Mouse (Mus musculus): ENCODE results near the gene Glis1. TPM values are rescaled to one million over a fixed set of nuclear protein-coding genes. Genes with fewer than 3 reads are reported as not detected.

Glis1 gene
- polyA plus RNA-seq, 1 experiment: 0.90 TPM

DNA sequence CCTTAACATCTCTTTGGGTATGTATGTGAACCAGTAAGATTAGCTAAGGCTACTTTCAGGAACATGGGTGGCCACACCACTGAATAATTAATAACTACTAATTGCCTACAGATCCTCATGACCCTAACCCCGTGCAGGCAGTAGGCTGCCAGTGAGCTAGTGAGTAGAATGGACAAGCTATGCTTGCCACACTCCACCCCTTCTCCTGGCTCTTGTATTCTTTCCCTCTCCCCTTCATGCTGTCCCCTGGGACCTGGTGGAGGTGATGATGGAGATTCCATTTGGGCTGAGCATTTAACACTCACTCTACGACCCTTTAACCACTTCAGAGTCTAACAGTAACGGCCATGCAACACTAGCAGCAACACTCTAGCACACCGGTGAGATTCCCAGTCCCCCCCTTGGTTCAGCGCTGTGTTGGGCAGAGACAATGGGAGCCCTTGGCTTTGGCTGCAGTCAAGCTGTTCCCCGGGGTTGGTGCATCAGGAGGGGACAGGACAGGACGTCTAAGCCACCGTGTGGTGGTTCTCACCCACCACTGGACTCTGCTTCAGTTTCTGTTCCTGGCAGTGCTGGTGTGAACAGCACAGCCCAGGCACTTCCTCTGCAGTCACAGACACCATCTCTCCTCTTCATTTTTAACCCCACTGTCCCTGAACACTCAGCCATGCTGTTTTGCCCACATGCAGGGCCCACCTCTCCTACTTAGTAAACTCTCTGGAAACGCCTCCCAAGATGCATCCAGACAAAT lies 246.9 kb downstream of the Glis1 start:
- TF ChIP-seq CTCF (IDR thresholded peaks at IDR 0.05; ENCODE audit: extremely low read depth, insufficient read depth, low read length) (no peak), POLR2A (IDR thresholded peaks at IDR 0.05; ENCODE audit: extremely low read depth, insufficient read depth, low read length) (no peak)
- Histone ChIP-seq H3K4me3 (ENCODE audit: insufficient read depth, low read length) (no peak overlapping the region), H3K4me1 (ENCODE audit: control insufficient read depth, insufficient read depth, low read length) (no peaks in the 10 kb centered on the region), H3K27ac (ENCODE audit: insufficient read depth, low read length) (no peak overlapping the region)

DNA sequence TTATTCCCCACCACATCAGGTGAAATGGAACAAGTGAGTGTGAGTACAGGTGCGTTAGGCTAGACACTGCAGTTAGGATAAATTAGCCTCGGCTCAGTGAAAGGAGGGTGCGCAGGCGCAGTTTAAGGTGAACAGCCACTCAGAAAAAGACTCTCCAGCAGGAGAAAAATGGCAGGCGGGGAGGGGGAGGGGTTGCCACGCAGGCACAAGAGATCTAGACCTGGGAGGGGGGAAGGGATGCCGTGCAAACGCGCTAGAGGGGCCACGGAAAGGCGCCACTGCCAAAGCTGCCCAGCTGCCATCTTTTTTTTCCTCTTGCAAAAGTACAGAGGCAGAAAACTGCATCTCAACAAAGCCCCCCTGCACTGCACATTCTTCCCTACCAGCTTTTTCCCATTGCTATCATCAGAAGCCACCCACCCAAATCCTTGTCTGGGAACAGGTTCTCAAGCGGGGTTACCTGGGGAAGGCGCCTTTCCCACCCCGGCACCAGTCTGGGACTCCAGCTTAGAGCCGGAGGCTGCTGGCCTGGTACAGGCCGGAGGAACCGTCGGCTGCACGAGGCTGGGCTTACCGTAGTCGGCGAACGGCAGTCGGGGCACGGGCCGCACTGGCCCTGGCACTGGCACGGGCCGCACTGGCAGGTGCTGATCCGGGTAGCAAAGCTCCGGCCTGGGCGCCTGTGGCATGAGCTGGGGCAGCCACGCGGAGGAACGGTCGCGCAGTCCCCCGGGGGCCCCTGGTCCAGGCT lies 248.8 kb downstream of the Glis1 start:
- no peaks in the 10 kb centered on the region for H3K4me1 ChIP-seq (ENCODE audit: control insufficient read depth, insufficient read depth, low read length)
- no peak for TF ChIP-seq POLR2A (IDR thresholded peaks at IDR 0.05; ENCODE audit: extremely low read depth, insufficient read depth, low read length)
- no peak overlapping the region for H3K4me3 ChIP-seq (ENCODE audit: insufficient read depth, low read length)
- no peak overlapping the region for H3K27ac ChIP-seq (ENCODE audit: insufficient read depth, low read length)

DNA sequence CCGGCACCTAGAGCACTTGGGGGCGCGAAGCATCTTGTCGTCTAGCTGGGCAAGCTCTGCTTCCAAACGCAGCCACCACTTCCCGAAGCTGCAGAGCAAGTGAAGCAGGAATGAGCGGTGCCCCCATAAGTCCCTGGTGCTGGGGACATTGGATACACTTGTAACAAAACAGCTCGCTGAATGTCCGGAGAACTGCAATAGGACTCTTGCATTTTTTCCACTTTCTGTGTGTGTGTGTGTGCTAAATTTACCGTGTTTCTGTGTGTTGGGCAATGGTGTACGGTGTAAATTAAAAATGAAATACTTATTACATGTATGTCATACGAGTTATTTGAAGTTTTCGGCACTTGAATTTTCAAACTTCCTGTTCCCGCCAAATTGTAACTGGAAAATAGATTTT lies 249.7 kb downstream of the Glis1 start, which contains the start of gene Dmrtb1:
TSS of gene Dmrtb1 (minus strand) at position 101 of the 400 bp plus-strand sequence.
- Histone ChIP-seq H3K4me1 (ENCODE audit: control insufficient read depth, insufficient read depth, low read length) (no peaks in the 10 kb centered on the region), H3K4me3 (ENCODE audit: insufficient read depth, low read length) (no peak within 1 kb of the TSS), H3K27ac (ENCODE audit: insufficient read depth, low read length) (no peak within 1 kb of the TSS)
- no peak for TF ChIP-seq POLR2A (IDR thresholded peaks at IDR 0.05; ENCODE audit: extremely low read depth, insufficient read depth, low read length)
- TF ChIP-seq CTCF (IDR thresholded peaks at IDR 0.05; ENCODE audit: extremely low read depth, insufficient read depth, low read length): no peak

Other genes starting within 250 kb of the Glis1 start
- gene Ldlrad1, start 225.4 kb upstream of the Glis1 start, polyA plus RNA-seq (2012; rRNA removed): not detected in 2 replicates
- gene Lrrc42, start 181.1 kb upstream of the Glis1 start, polyA plus RNA-seq (2012; rRNA removed): 18.9 and 20.2 TPM in 2 replicates
- gene Hspb11, start 181.0 kb upstream of the Glis1 start, polyA plus RNA-seq (2012; rRNA removed): 16.9 and 19.8 TPM in 2 replicates
- not detected in 2 replicates for gene Dio1, start 127.4 kb upstream of the Glis1 start, polyA plus RNA-seq (2012; rRNA removed)
- gene Yipf1, start 120.2 kb upstream of the Glis1 start, polyA plus RNA-seq (2012; rRNA removed): 43.2 and 49.1 TPM in 2 replicates
- 10.4 and 11.4 TPM in 2 replicates for gene Ndc1, start 66.8 kb upstream of the Glis1 start, polyA plus RNA-seq (2012; rRNA removed)
- 1.4 and 1.6 TPM in 2 replicates for gene Dmrtb1, start 249.6 kb downstream of the Glis1 start, polyA plus RNA-seq (2012; rRNA removed)

Data from cortical plate, adult 2 months (tissue).